Mouse (Mus musculus): ENCODE results near the gene Mta2. TPM values are rescaled to one million over a fixed set of nuclear protein-coding genes. Genes with fewer than 3 reads are reported as not detected.
A peak's percentile ranks its signal among the peaks of the same experiment; 100 is the strongest.

Mta2 gene
- total and polyA plus RNA-seq, 2 experiments from 2014 or later = 64.3 to 77.9 TPM

GRCm38 (mm10) chr19:8930771-8931170, 10.9 kb upstream of the Mta2 start:
- H3K36me3 ChIP-seq (ENCODE audit: insufficient read depth, low read length) = peaks cover 16% of the 10 kb centered on the region
- no peaks in the 10 kb centered on the region for H3K4me1 ChIP-seq (ENCODE audit: insufficient read depth, low read length)
- DNase-seq (ENCODE audit: low spot score) = no peak
- H3K4me2 ChIP-seq (ENCODE audit: low read depth, low read length, poor library complexity, severe bottlenecking) = no peak overlapping the region
- H3K27ac ChIP-seq (ENCODE audit: low read depth, low read length) = no peak overlapping the region
- no peaks in the 10 kb centered on the region for H3K27me3 ChIP-seq (ENCODE audit: insufficient read depth, low read length)
- ATAC-seq (ENCODE audit: low FRiP score) = no peak
- H3K9ac ChIP-seq (replicated peaks; ENCODE audit: low read length, poor library complexity, severe bottlenecking) = no peak overlapping the region
- TF ChIP-seq CTCF (IDR thresholded peaks at IDR 0.05) = no peak
- H3K9me3 ChIP-seq (ENCODE audit: low read length) = no peaks in the 10 kb centered on the region
- H3K4me3 ChIP-seq (ENCODE audit: low read depth, low read length) = no peak overlapping the region
- WGBS = 83% methylated on average over 7 of the region's 7 CpGs

- Histone ChIP-seq H3K9ac (replicated peaks; ENCODE audit: low read length, poor library complexity, severe bottlenecking) (no peak overlapping the region), H3K27me3 (ENCODE audit: insufficient read depth, low read length) (no peaks in the 10 kb centered on the region), H3K9me3 (ENCODE audit: low read length) (no peaks in the 10 kb centered on the region), H3K27ac (ENCODE audit: low read depth, low read length) (no peak overlapping the region), H3K4me3 (ENCODE audit: low read depth, low read length) (no peak overlapping the region), H3K4me2 (ENCODE audit: low read depth, low read length, poor library complexity, severe bottlenecking) (no peak overlapping the region), H3K36me3 (ENCODE audit: insufficient read depth, low read length) (no peaks in the 10 kb centered on the region), H3K4me1 (ENCODE audit: insufficient read depth, low read length) (no peaks in the 10 kb centered on the region; the same call in 1 of the 2 replicates)
- WGBS = 81% methylated on average over 2 of the region's 2 CpGs
- DNase-seq (ENCODE audit: low spot score) = no peak
- no peak for TF ChIP-seq CTCF (IDR thresholded peaks at IDR 0.05)
- ATAC-seq (ENCODE audit: low FRiP score) = no peak
These were observed 4.9 kb upstream of the Mta2 start for GRCm38 (mm10) chr19:8936736-8937135.

GRCm38 (mm10) chr19:8940526-8941133, 1.0 kb upstream of the Mta2 start:
- Histone ChIP-seq H3K27ac (ENCODE audit: low read depth, low read length) (no peak overlapping the region), H3K4me1 (ENCODE audit: insufficient read depth, low read length) (no peaks in the 10 kb centered on the region; the same call in 1 of the 2 replicates), H3K9me3 (ENCODE audit: low read length) (no peaks in the 10 kb centered on the region), H3K4me2 (ENCODE audit: low read depth, low read length, poor library complexity, severe bottlenecking) (no peak overlapping the region), H3K36me3 (ENCODE audit: insufficient read depth, low read length) (peaks cover 4% of the 10 kb centered on the region), H3K4me3 (ENCODE audit: low read depth, low read length) (no peak overlapping the region), H3K9ac (replicated peaks; ENCODE audit: low read length, poor library complexity, severe bottlenecking) (peak overlapping the region; percentile 55; the same call in 1 of the 2 replicates), H3K27me3 (ENCODE audit: insufficient read depth, low read length) (no peaks in the 10 kb centered on the region)
- no peak for DNase-seq (ENCODE audit: low spot score)
- no peak for ATAC-seq (ENCODE audit: low FRiP score)
- TF ChIP-seq CTCF (IDR thresholded peaks at IDR 0.05) = no peak
- WGBS = 84% methylated on average over 15 of the region's 15 CpGs

DNA sequence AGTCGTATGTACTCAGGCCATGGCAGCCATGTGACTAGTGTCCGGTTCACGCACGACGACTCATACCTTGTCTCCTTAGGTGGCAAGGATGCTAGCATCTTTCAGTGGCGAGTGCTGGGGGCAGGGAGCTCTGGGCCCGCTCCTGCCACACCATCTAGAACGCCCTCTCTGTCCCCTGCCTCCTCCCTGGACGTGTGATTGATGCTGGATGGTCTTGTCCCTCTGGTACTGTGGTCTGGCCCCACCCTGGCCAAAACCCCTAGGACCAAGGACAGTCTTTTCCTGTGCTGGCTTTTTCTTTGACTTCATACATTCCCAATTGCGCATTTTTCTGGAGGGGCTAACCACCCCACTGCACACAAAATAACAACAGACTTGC, 550 bp upstream of the Mta2 start:
- 38% methylated on average over 10 of the region's 10 CpGs for WGBS
- ATAC-seq (ENCODE audit: low FRiP score) (peak; percentile 3; the same call in 1 of the 2 replicates), DNase-seq (ENCODE audit: low spot score) (no peak)
- TF ChIP-seq CTCF (IDR thresholded peaks at IDR 0.05) = no peak
- Histone ChIP-seq H3K36me3 (ENCODE audit: insufficient read depth, low read length) (peaks cover 9% of the 10 kb centered on the region), H3K4me3 (ENCODE audit: low read depth, low read length) (peak overlapping the region; percentile 71), H3K27ac (ENCODE audit: low read depth, low read length) (no peak overlapping the region), H3K27me3 (ENCODE audit: insufficient read depth, low read length) (no peaks in the 10 kb centered on the region), H3K4me2 (ENCODE audit: low read depth, low read length, poor library complexity, severe bottlenecking) (peak overlapping the region; percentile 63), H3K4me1 (ENCODE audit: insufficient read depth, low read length) (no peaks in the 10 kb centered on the region; the same call in 1 of the 2 replicates), H3K9ac (replicated peaks; ENCODE audit: low read length, poor library complexity, severe bottlenecking) (peak overlapping the region; percentile 55), H3K9me3 (ENCODE audit: low read length) (no peaks in the 10 kb centered on the region)

- no peaks in the 10 kb centered on the region for H3K9me3 ChIP-seq (ENCODE audit: low read length)
- H3K4me2 ChIP-seq (ENCODE audit: low read depth, low read length, poor library complexity, severe bottlenecking) = peak overlapping the region; percentile 63
- peak overlapping the region; percentile 71 for H3K4me3 ChIP-seq (ENCODE audit: low read depth, low read length)
- H3K9ac ChIP-seq (replicated peaks; ENCODE audit: low read length, poor library complexity, severe bottlenecking) = peak overlapping the region; percentile 87
- peak overlapping the region; percentile 95 for H3K27ac ChIP-seq (ENCODE audit: low read depth, low read length)
- peaks cover 18% of the 10 kb centered on the region for H3K36me3 ChIP-seq (ENCODE audit: insufficient read depth, low read length)
- no peak for TF ChIP-seq CTCF (IDR thresholded peaks at IDR 0.05)
- peak; percentile 79 for ATAC-seq (ENCODE audit: low FRiP score)
- DNase-seq (ENCODE audit: low spot score) = peak; percentile 50
- H3K27me3 ChIP-seq (ENCODE audit: insufficient read depth, low read length) = no peaks in the 10 kb centered on the region
- H3K4me1 ChIP-seq (ENCODE audit: insufficient read depth, low read length) = no peaks in the 10 kb centered on the region; the same call in 1 of the 2 replicates
- under 1% methylated on average over 46 of the region's 46 CpGs for WGBS
These were observed 745 bp downstream of the Mta2 start for GRCm38 (mm10) chr19:8942276-8942964.

DNA sequence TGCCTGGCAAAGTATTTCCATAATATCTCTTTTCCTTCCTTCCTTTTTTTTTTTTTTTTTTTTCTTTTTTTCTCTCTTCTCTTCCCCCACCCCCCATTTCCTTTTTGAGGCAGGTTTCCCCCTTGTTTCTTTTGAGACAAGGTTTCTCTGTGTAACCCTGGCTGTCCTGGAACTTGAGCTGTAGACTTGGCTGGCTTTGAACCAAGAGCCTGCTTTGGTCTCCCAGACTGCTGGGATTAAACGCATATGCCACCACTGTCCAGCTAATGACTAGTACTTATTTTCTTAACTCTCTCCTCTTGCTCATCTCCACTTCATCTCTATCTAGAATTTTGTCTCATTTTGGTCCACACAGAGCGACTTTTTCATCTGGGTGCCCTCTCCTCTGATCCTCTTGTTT, 1.4 kb downstream of the Mta2 start:
- ATAC-seq (ENCODE audit: low FRiP score) (no peak), DNase-seq (ENCODE audit: low spot score) (no peak)
- Histone ChIP-seq H3K27me3 (ENCODE audit: insufficient read depth, low read length) (no peaks in the 10 kb centered on the region), H3K36me3 (ENCODE audit: insufficient read depth, low read length) (peaks cover 25% of the 10 kb centered on the region), H3K4me3 (ENCODE audit: low read depth, low read length) (peak overlapping the region; percentile 71), H3K27ac (ENCODE audit: low read depth, low read length) (no peak overlapping the region), H3K9ac (replicated peaks; ENCODE audit: low read length, poor library complexity, severe bottlenecking) (peak overlapping the region; percentile 87; the same call in 1 of the 2 replicates), H3K9me3 (ENCODE audit: low read length) (no peaks in the 10 kb centered on the region), H3K4me2 (ENCODE audit: low read depth, low read length, poor library complexity, severe bottlenecking) (peak overlapping the region; percentile 63), H3K4me1 (ENCODE audit: insufficient read depth, low read length) (no peaks in the 10 kb centered on the region; the same call in 1 of the 2 replicates)
- WGBS = 69% methylated on average over 2 of the region's 2 CpGs
- no peak for TF ChIP-seq CTCF (IDR thresholded peaks at IDR 0.05)
